Comparison of ENCODE assay signal across 9 mouse cellular contexts in the genomic region with DNA sequence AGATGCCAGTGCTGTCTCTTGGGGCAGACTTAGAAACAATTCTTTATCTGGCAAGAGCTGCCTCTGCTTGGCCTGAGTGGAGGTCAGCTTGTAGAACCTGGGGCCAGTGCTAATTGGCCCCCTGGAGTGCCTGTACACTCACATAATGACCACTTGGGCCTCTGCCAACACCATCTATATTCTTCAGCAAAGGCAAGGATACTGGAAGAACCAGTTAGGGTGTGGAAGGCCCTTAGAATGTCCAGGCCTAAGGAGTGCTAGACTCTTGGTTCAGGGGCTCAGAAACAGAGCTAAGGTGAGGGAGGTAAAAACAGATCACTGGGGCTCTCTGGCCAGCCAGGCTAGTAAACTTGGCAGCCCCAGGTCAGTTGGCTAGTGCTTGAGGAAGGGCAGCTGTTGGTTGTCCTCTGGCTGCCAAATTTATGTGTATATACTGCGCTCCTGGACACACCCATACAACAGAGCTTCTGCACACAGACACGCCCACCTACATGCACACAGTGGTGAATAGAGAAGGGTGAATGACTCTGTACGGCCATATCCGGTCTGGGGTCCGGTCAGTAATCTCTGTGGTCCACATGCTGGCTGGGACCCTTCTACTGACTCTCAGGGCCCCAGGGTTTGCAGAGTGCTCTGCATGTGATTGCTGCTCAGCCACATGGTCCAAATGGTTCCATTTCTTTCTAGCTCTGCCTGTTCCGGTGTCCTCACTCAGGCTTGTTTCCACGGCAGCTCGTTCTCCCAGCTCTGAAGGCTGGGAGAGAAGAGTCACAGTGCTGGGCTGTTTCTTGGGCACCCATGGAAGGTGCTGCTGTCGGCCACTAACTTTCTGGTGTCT. TPM values are rescaled to one million over a fixed set of nuclear protein-coding genes. Genes with fewer than 3 reads are reported as not detected.
DNase-seq lines count a peak whose midpoint lies in the region; ATAC-seq and TF ChIP-seq lines count a peak whose summit lies in the region.
"Had no signal": no experiment of that assay in that cellular context is flagged by ENCODE, and none has a peak within 500 bp of the region (broad histone marks: within the 10 kb centered on the region; RNA-seq: fewer than 3 reads in every experiment).

No protein-coding gene starts in this region.

- intact Hi-C loops in heart, adult 2 months (cut with DNase I): no loop called here

- no peak for TF ChIP-seq POLR2A in heart, adult 2 months (IDR thresholded peaks at IDR 0.05; ENCODE audit: insufficient read depth, low read depth, low read length)

- no peaks in the 10 kb centered on the region for H3K36me3 ChIP-seq in midbrain, embryonic 10.5 days
- no peaks in the 10 kb centered on the region for H3K36me3 ChIP-seq in midbrain, embryonic 15.5 days (replicated peaks)
- 0 out of 2 replicates have a peak, but pooled peaks cover 4% of the 10 kb centered on the region for H3K36me3 ChIP-seq in kidney, embryonic 16.5 days (ENCODE audit: insufficient read depth, low read length)
- H3K36me3 ChIP-seq in heart, adult 2 months (ENCODE audit: control insufficient read depth, insufficient read depth, low read length): no peaks in the 10 kb centered on the region
- H3K36me3 ChIP-seq: heart, embryonic 13.5 days had no signal

- TF ChIP-seq EP300 in heart, adult 2 months (IDR thresholded peaks at IDR 0.05; ENCODE audit: insufficient read depth, low read depth, low read length): no peak

- no peak overlapping the region for H3K9ac ChIP-seq in midbrain, embryonic 15.5 days
- no peak overlapping the region for H3K9ac ChIP-seq in kidney, embryonic 16.5 days (replicated peaks; ENCODE audit: low read length)
- H3K9ac ChIP-seq in heart, adult 2 months (ENCODE audit: low read depth, low read length): no peak overlapping the region
- H3K9ac ChIP-seq: heart, embryonic 13.5 days had no signal

- H3K9me3 ChIP-seq in midbrain, embryonic 10.5 days (replicated peaks): no peaks in the 10 kb centered on the region
- no peaks in the 10 kb centered on the region for H3K9me3 ChIP-seq in midbrain, embryonic 15.5 days
- H3K9me3 ChIP-seq in kidney, embryonic 16.5 days (ENCODE audit: low read length): no peaks in the 10 kb centered on the region
- H3K9me3 ChIP-seq: heart, embryonic 13.5 days had no signal

- 0 out of 2 replicates have a peak overlapping the region, but pooled peaks have one; percentile 28 for H3K27ac ChIP-seq in midbrain, embryonic 10.5 days (replicated peaks)
- H3K27ac ChIP-seq in midbrain, embryonic 15.5 days: no peak overlapping the region
- peak overlapping the region; percentile 68; the same call in 1 of the 2 replicates for H3K27ac ChIP-seq in kidney, embryonic 16.5 days (ENCODE audit: low read length)
- no peak overlapping the region for H3K27ac ChIP-seq in heart, adult 2 months
- H3K27ac ChIP-seq: heart, embryonic 13.5 days had no signal

- H3K4me3 ChIP-seq in midbrain, embryonic 10.5 days: no peak overlapping the region
- no peak overlapping the region for H3K4me3 ChIP-seq in midbrain, embryonic 15.5 days
- H3K4me3 ChIP-seq in kidney, embryonic 16.5 days (ENCODE audit: low read length): no peak overlapping the region
- no peak overlapping the region for H3K4me3 ChIP-seq in heart, adult 2 months
- H3K4me3 ChIP-seq: heart, embryonic 13.5 days had no signal

- H3K4me1 ChIP-seq in midbrain, embryonic 10.5 days: peaks cover 11% of the 10 kb centered on the region
- no peaks in the 10 kb centered on the region for H3K4me1 ChIP-seq in midbrain, embryonic 15.5 days
- H3K4me1 ChIP-seq in kidney, embryonic 16.5 days (ENCODE audit: insufficient read depth, low read length): peaks cover 18% of the 10 kb centered on the region
- no peaks in the 10 kb centered on the region for H3K4me1 ChIP-seq in heart, adult 2 months (ENCODE audit: control insufficient read depth, insufficient read depth, low read length)

- no peak for TF ChIP-seq CTCF in heart, adult 2 months (IDR thresholded peaks at IDR 0.05)

- H3K79me2 ChIP-seq in heart, adult 2 months (replicated peaks; ENCODE audit: control insufficient read depth, insufficient read depth, low read length): no peaks in the 10 kb centered on the region

- WGBS in midbrain, embryonic 10.5 days: 84% methylated on average over 9 of the region's 9 CpGs
- WGBS in midbrain, embryonic 15.5 days: 68% methylated on average over 9 of the region's 9 CpGs
- WGBS in kidney, embryonic 16.5 days: 58% methylated on average over 9 of the region's 9 CpGs
- 63% methylated on average over 9 of the region's 9 CpGs for WGBS in heart, adult 2 months

- no peak for ATAC-seq in midbrain, embryonic 15.5 days (replicated peaks)
- peak; percentile 69 for ATAC-seq in kidney, embryonic 16.5 days (ENCODE audit: low FRiP score, low TSS enrichment)

- H3K4me2 ChIP-seq in midbrain, embryonic 15.5 days: no peak overlapping the region
- H3K4me2 ChIP-seq in kidney, embryonic 16.5 days (replicated peaks; ENCODE audit: low read depth, low read length): no peak overlapping the region
- H3K4me2 ChIP-seq: heart, embryonic 13.5 days had no signal

- DNase-seq in cerebellum, postnatal 10 days: peak; percentile 27 to 39
- DNase-seq in cerebellum, adult 11 months: no peak
- DNase-seq in midbrain, embryonic 10.5 days (ENCODE audit: low spot score): no peak
- DNase-seq in skeletal muscle tissue, adult 2 months (ENCODE audit: low read depth, low spot score): peak; percentile 64
- DNase-seq in heart, adult 2 months: no peak
- no peak for DNase-seq in spleen, postnatal 36 days (ENCODE audit: low spot score in 2 of 2)

- no peaks in the 10 kb centered on the region for H3K27me3 ChIP-seq in midbrain, embryonic 10.5 days (ENCODE audit: low read depth, poor library complexity, severe bottlenecking)
- H3K27me3 ChIP-seq in midbrain, embryonic 15.5 days (replicated peaks): no peaks in the 10 kb centered on the region
- no peaks in the 10 kb centered on the region for H3K27me3 ChIP-seq in kidney, embryonic 16.5 days (ENCODE audit: insufficient read depth, low read length)
- H3K27me3 ChIP-seq in heart, adult 2 months (ENCODE audit: control insufficient read depth, insufficient read depth, low read length): no peaks in the 10 kb centered on the region
- H3K27me3 ChIP-seq: heart, embryonic 13.5 days had no signal

RNA-seq across cellular contexts. Expression of gene Tfcp2l1, which starts 22.4 kb away (rescaled TPM):
- polyA plus RNA-seq in midbrain, embryonic 10.5 days (2016; fragmentation: Nextera tagmentation; extraction: Ambion mirVana): 0.06 and 0.20 TPM in 2 replicates
- polyA plus RNA-seq in midbrain, embryonic 15.5 days (2015; fragmentation: Nextera tagmentation; extraction: Ambion mirVana): 0.51 and 0.61 TPM in 2 replicates
- 32.2 and 34.8 TPM in 2 replicates for polyA plus RNA-seq in kidney, embryonic 16.5 days (2015; fragmentation: Nextera tagmentation; extraction: Ambion mirVana)
- total RNA-seq in heart, adult 2 months (2021): under 1 TPM; 0.32 to 0.47 TPM
- 0.29 and 0.33 TPM in 2 replicates for polyA plus RNA-seq in heart, adult 2 months (2012; rRNA removed)

Comparison
In these comparisons a context has a peak if more than half of its experiments do, and no peak if none do; other contexts are left out.
1. DNase-seq: peak in cerebellum, postnatal 10 days (2 of 2) and skeletal muscle tissue, adult 2 months (single experiment); none in cerebellum, adult 11 months (single experiment), midbrain, embryonic 10.5 days (single experiment), heart, adult 2 months (0 of 2) and spleen, postnatal 36 days (0 of 2).
2. H3K27ac ChIP-seq: peak in midbrain, embryonic 10.5 days (single experiment) and kidney, embryonic 16.5 days (single experiment); none in midbrain, embryonic 15.5 days (single experiment) and heart, adult 2 months (single experiment).
3. RNA of gene Tfcp2l1, which starts 22.4 kb away (polyA plus RNA-seq): 32.2 to 34.8 TPM in kidney, embryonic 16.5 days; 0.51 to 0.61 TPM in midbrain, embryonic 15.5 days, 0.29 to 0.33 TPM in heart, adult 2 months and 0.06 to 0.20 TPM in midbrain, embryonic 10.5 days; every median in the first group is over 10 times any median in the second.